Mouse (Mus musculus): ENCODE data around the gene Metap1.

Gene Metap1

GRCm38 (mm10) chr3:138489327-138490033 lies at the start of gene Metap1:
Metap1 (minus strand) TSS chr3:138489515.
- peak; percentile 93 for DNase-seq (ENCODE audit: low read depth, low spot score)

DNA sequence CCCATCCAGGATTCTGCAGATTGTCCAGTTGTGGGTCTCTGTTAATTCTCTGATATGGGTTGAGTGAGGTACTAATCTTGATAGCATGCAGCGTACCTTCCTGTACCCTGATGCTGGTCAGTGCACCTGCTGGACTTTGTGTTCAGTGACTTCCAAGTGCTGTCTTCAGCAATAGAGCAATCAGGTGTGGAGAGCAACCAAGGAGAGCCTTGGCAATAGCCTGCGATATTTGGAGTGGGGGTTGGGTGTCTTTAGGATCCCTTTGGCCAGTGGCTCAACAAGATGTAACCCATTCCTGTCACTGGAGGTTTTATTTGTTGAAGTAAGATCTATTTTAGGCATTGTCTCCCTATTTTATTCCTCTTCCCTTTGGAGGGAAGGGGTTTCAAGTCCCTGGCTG lies 46.7 kb upstream of the Metap1 start:
- no peak for DNase-seq (ENCODE audit: low read depth, low spot score)

DNA sequence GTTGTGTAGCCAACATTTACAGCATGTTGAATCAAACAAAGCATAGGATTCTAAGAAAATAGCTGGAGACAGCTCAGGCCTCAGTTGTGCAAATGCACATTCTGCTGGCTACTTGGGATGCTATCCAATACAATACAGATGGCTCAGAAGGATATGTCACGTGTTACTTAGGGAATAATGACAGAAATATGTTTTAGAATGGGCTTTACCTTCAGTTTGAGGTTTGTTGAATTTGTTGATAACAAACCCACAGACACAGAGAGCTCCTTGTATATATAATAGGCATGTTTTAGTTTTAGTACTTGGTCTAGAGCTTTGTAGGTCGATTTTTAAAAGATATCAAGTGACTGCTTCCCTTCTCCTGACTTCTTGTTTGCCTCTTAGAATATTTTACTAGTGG lies 43.4 kb upstream of the Metap1 start:
- no peak for DNase-seq (ENCODE audit: low read depth, low spot score)

GRCm38 (mm10) chr3:138531479-138532181 lies 42.3 kb upstream of the Metap1 start:
- DNase-seq (ENCODE audit: low read depth, low spot score): no peak

DNA sequence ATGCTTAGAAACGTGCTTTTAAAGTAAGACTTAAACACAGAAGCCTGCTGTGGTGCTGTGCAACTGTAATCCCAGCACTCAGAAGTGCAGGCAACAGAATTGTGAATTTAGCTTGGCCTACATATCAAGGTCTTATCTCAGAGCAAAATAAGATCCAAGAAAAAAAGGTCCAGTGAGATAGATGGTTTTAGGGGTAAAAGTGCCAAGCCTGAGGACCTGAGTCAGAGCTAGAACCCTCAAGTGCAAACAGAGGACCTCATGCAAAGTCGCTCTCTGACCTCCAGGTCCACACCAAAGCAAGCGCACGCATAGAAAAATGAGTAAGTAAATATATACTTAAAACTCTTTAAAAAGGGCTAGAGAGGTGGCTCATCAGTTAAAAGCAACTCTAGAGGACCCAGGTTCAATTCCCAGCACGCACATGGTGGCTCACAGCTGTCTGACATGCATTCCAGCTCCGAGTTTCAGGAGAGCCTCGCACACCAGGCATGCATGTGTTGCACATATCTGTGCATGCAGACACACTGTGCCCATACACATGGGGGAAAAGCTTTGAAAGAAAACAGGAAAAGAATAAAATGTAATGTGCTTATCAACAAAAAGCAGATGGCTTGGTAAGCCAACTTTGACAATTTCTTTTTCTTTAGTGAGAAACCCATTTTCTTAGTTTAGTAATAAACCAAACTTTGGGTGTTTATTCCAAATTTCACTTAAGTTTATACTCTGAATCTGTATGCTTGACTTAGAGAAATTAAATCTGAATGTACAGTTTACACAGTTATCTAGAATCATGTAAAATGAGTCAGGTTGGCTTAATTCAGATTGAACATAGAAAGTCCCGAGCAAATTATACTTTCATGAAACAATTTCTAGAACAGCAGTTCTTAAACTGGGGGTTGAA lies 41.5 kb upstream of the Metap1 start:
- DNase-seq (ENCODE audit: low read depth, low spot score): no peak

GRCm38 (mm10) chr3:138528265-138528664 lies 39.0 kb upstream of the Metap1 start:
- DNase-seq (ENCODE audit: low read depth, low spot score): no peak

DNA sequence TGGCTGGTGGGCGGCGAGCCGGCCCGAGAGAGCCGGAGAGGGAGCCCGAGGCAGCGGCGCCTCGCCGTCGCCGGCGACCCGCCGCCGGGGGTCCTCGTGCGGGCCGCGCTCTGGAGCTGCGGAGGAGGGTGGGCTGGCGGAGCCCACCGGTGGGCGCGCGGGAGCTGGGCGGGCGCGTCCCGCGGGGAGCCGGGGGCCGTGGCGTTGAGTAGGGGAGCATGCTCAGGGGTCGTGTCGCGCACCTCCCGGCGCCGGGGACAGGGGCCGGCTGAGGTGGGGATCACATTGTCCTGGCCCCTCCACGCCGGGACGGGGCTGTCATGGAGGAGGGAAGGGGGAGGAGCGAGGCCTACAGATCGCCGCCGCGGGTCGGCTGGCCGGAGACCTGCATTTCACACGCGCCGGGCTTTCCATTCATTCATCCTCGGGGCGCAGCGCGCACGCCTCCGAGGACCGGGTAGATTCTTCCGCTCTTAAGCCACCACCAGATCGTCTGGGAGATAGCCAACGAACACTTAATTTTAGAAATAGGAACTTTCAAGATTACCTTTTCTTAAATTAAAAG lies 38.4 kb upstream of the Metap1 start:
- DNase-seq (ENCODE audit: low read depth, low spot score): no peak

DNA sequence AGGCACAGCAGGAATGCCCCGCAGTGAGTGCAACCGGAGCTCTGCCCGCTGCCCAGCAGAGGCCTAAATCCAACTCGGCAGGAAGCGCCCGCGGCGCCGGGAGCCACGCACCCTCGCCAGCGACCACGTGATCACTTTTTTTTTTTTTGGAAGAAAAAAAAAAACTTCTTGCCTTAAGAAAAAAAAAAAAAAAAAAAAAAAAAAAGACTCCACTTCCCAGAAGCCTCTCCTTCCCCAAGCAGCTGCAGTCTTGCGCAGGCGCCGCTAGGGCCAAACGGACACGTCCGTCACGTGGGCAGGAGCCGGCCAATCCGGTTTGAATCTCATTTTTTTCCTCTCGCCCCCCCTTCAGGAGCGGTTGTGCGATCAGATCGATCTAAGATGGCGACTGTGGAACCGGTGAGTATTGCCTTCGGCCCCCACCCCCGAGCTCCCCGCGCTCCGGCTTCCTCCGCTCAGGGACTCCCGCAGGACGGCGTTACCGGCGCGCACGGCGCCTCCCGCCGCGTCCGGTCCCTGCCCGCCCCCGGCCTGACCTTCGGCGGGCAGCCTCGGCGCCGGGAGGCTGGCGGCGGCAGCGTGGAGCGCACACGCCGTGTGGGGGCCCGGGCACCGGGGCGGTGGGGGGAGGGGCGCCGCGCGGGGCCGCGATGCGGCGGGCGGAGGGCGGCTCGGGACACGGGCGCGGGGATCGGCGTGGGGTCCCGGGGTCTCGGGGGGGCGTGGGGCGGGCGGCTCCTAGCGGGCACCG lies 37.8 kb upstream of the Metap1 start:
- DNase-seq (ENCODE audit: low read depth, low spot score): peak; percentile 92

GRCm38 (mm10) chr3:138526073-138526915 lies 37.0 kb upstream of the Metap1 start, which contains the start of gene Eif4e:
Eif4e (plus strand) TSS chr3:138526179.
- no peak for DNase-seq (ENCODE audit: low read depth, low spot score)

- no peak for DNase-seq (ENCODE audit: low read depth, low spot score)
These were observed 36.2 kb upstream of the Metap1 start for GRCm38 (mm10) chr3:138525494-138525893.

GRCm38 (mm10) chr3:138523956-138524355 lies 34.6 kb upstream of the Metap1 start:
- DNase-seq (ENCODE audit: low read depth, low spot score): no peak

- DNase-seq (ENCODE audit: low read depth, low spot score): no peak
These were observed 29.9 kb upstream of the Metap1 start for GRCm38 (mm10) chr3:138519218-138519617.

DNA sequence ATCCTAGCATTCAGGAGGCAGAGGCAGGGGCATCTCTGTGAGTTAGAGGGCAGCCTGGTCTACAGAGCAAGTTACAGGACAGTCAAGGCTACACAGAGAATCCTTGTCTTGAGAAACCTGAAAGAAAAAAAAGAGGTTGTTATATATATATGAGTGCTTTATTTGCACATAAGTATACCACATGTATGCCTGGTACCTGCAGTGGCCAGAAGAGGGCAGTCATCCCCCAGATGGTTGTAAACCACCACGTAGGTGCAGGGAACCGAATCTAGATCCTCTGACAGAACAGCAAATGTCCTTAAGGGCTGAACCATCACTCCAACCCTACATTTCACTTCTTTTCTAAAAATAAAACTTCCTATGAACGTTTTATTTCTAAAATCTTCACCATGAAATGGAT lies 28.6 kb upstream of the Metap1 start:
- no peak for DNase-seq (ENCODE audit: low read depth, low spot score)

GRCm38 (mm10) chr3:138515656-138516370 lies 26.5 kb upstream of the Metap1 start:
- DNase-seq (ENCODE audit: low read depth, low spot score): no peak

DNA sequence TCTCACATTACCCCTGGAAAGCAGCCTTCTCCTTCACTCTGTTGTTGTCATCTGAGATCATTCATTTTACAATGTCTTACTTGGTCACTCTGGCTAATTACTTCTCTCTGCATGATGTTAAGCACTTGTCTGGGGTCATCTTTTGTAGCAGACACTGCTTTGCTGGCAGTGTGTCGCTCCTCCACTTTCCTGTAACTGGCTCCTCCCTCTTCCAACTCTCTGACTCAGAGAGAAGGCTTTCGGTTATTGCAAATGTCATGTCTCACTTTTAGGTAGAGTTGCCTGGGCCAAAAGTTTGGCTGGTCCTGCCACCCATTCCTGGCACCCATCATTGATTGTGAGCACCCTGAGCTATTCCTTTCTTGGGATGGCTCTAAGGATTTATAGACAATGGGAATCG lies 25.4 kb upstream of the Metap1 start:
- DNase-seq (ENCODE audit: low read depth, low spot score): no peak

- DNase-seq (ENCODE audit: low read depth, low spot score): no peak
These were observed 23.9 kb upstream of the Metap1 start for GRCm38 (mm10) chr3:138513243-138513642.

DNA sequence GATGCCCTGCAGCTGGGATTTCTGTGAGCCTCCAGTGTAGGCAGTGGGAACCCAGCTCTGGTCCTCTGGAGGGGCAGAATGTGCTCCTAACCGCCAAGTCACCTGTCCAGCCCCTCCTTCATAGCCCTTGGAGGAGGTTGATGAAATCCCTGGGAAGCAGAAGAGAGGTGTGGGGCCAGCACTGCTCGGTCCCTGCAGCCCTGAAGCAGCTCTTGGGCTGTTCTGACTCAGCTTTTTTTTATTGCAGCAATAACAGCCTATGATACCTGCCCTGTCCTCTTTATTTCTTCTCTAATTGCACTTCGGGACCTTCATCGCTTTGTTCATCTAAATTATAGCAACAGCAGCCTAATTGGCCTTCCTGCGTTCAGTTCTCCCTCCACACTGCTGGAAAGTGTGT lies 21.2 kb upstream of the Metap1 start:
- DNase-seq (ENCODE audit: low read depth, low spot score): no peak

- DNase-seq (ENCODE audit: low read depth, low spot score): no peak
These were observed 20.3 kb upstream of the Metap1 start for GRCm38 (mm10) chr3:138509581-138509980.

- DNase-seq (ENCODE audit: low read depth, low spot score): no peak
These were observed 17.4 kb upstream of the Metap1 start for GRCm38 (mm10) chr3:138506749-138507148.

DNA sequence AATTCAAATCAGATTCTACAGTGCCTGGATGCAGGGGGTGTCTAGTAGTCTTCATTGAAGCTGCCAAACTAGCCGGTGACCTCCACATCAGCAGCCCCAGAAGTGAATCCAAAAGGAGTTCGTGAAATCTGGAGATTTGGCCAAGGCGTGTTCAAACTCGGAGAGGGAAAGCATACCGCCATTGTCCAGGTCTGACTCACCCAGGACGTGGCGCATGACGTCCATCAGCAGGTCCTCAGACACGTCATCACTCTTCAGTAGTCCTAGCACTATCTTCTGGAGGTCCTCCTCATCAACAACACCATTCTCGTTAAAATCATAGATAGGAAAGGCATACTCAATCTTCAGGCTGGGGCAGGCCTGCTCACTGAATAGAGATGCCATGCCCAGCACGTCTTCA lies 14.4 kb upstream of the Metap1 start:
- no peak for DNase-seq (ENCODE audit: low read depth, low spot score)

Measured in retina, adult 2 months (tissue).